Mouse (Mus musculus): ENCODE data around the gene BC017158. TPM values are rescaled to one million over a fixed set of nuclear protein-coding genes. Genes with fewer than 3 reads are reported as not detected.

The BC017158 gene
- polyA plus RNA-seq, 1 experiment from 2014 or later: 32.6 TPM

GRCm38 (mm10) chr7:128298481-128299342, 742 bp upstream of the BC017158 start:
- Histone ChIP-seq H3K4me2 (replicated peaks; ENCODE audit: low read depth) (peak overlapping the region; percentile 89), H3K27ac (ENCODE audit: low read depth, low read length) (peak overlapping the region; percentile 94), H3K27me3 (replicated peaks; ENCODE audit: control insufficient read depth, insufficient read depth, low read length) (no peaks in the 10 kb centered on the region), H3K4me3 (ENCODE audit: low read depth, low read length) (peak overlapping the region; percentile 75; the same call in 1 of the 2 replicates), H3K9me3 (ENCODE audit: control insufficient read depth) (no peaks in the 10 kb centered on the region), H3K9ac (ENCODE audit: low read depth, low read length) (0 out of 2 replicates have a peak overlapping the region, but pooled peaks have one; percentile 87), H3K36me3 (ENCODE audit: control insufficient read depth, insufficient read depth) (peaks cover 7% of the 10 kb centered on the region), H3K4me1 (replicated peaks; ENCODE audit: control insufficient read depth, insufficient read depth, low read length) (peaks cover 12% of the 10 kb centered on the region)
- 73% methylated on average over 8 of the region's 8 CpGs for WGBS
- 0 out of 2 replicates have a peak, but pooled peaks have one; percentile 32 for ATAC-seq
- TF ChIP-seq CTCF (IDR thresholded peaks at IDR 0.05; ENCODE audit: low read depth): no peak

GRCm38 (mm10) chr7:128297291-128297616, 716 bp downstream of the BC017158 start:
- TF ChIP-seq CTCF (IDR thresholded peaks at IDR 0.05; ENCODE audit: low read depth): no peak
- ATAC-seq: peak; percentile 44

GRCm38 (mm10) chr7:128296514-128296913, 1.5 kb downstream of the BC017158 start:
- H3K36me3 ChIP-seq (ENCODE audit: control insufficient read depth, insufficient read depth): peaks cover 10% of the 10 kb centered on the region
- peak overlapping the region; percentile 75 for H3K4me3 ChIP-seq (ENCODE audit: low read depth, low read length)
- peak overlapping the region; percentile 89 for H3K4me2 ChIP-seq (replicated peaks; ENCODE audit: low read depth)
- peaks cover 12% of the 10 kb centered on the region for H3K4me1 ChIP-seq (replicated peaks; ENCODE audit: control insufficient read depth, insufficient read depth, low read length)
- ATAC-seq: no peak
- H3K27ac ChIP-seq (ENCODE audit: low read depth, low read length): peak overlapping the region; percentile 94; the same call in 1 of the 2 replicates
- H3K27me3 ChIP-seq (replicated peaks; ENCODE audit: control insufficient read depth, insufficient read depth, low read length): no peaks in the 10 kb centered on the region
- no peaks in the 10 kb centered on the region for H3K9me3 ChIP-seq (ENCODE audit: control insufficient read depth)
- H3K9ac ChIP-seq (ENCODE audit: low read depth, low read length): no peak overlapping the region
- TF ChIP-seq CTCF (IDR thresholded peaks at IDR 0.05; ENCODE audit: low read depth): no peak
- WGBS: 58% methylated on average over 3 of the region's 3 CpGs

More at GRCm38 (mm10) chr7:128297291-128297616, 716 bp downstream of the BC017158 start:
- WGBS: 14% methylated on average over 10 of the region's 10 CpGs
- Histone ChIP-seq H3K9me3 (ENCODE audit: control insufficient read depth) (no peaks in the 10 kb centered on the region), H3K36me3 (ENCODE audit: control insufficient read depth, insufficient read depth) (peaks cover 10% of the 10 kb centered on the region), H3K4me2 (replicated peaks; ENCODE audit: low read depth) (peak overlapping the region; percentile 89), H3K4me3 (ENCODE audit: low read depth, low read length) (peak overlapping the region; percentile 75), H3K4me1 (replicated peaks; ENCODE audit: control insufficient read depth, insufficient read depth, low read length) (peaks cover 12% of the 10 kb centered on the region), H3K9ac (ENCODE audit: low read depth, low read length) (peak overlapping the region; percentile 87), H3K27ac (ENCODE audit: low read depth, low read length) (peak overlapping the region; percentile 94), H3K27me3 (replicated peaks; ENCODE audit: control insufficient read depth, insufficient read depth, low read length) (no peaks in the 10 kb centered on the region)

GRCm38 (mm10) chr7:128294785-128295184, 3.2 kb downstream of the BC017158 start:
- no peaks in the 10 kb centered on the region for H3K9me3 ChIP-seq (ENCODE audit: control insufficient read depth)
- no peak overlapping the region for H3K27ac ChIP-seq (ENCODE audit: low read depth, low read length)
- no peak overlapping the region for H3K9ac ChIP-seq (ENCODE audit: low read depth, low read length)
- no peak for ATAC-seq
- WGBS: 75% methylated on average over 10 of the region's 10 CpGs
- peaks cover 23% of the 10 kb centered on the region for H3K36me3 ChIP-seq (ENCODE audit: control insufficient read depth, insufficient read depth)
- no peak overlapping the region for H3K4me3 ChIP-seq (ENCODE audit: low read depth, low read length)
- H3K27me3 ChIP-seq (replicated peaks; ENCODE audit: control insufficient read depth, insufficient read depth, low read length): no peaks in the 10 kb centered on the region
- TF ChIP-seq CTCF (IDR thresholded peaks at IDR 0.05; ENCODE audit: low read depth): no peak
- H3K4me2 ChIP-seq (replicated peaks; ENCODE audit: low read depth): no peak overlapping the region
- peaks cover 12% of the 10 kb centered on the region for H3K4me1 ChIP-seq (replicated peaks; ENCODE audit: control insufficient read depth, insufficient read depth, low read length)

GRCm38 (mm10) chr7:128288923-128289544, 8.9 kb downstream of the BC017158 start:
- TF ChIP-seq CTCF (IDR thresholded peaks at IDR 0.05; ENCODE audit: low read depth): peak; percentile 69
- Histone ChIP-seq H3K27ac (ENCODE audit: low read depth, low read length) (peak overlapping the region; percentile 36), H3K27me3 (replicated peaks; ENCODE audit: control insufficient read depth, insufficient read depth, low read length) (no peaks in the 10 kb centered on the region), H3K9me3 (ENCODE audit: control insufficient read depth) (no peaks in the 10 kb centered on the region), H3K4me1 (replicated peaks; ENCODE audit: control insufficient read depth, insufficient read depth, low read length) (0 out of 2 replicates have a peak, but pooled peaks cover 6% of the 10 kb centered on the region), H3K9ac (ENCODE audit: low read depth, low read length) (0 out of 2 replicates have a peak overlapping the region, but pooled peaks have one; percentile 17), H3K4me2 (replicated peaks; ENCODE audit: low read depth) (peak overlapping the region; percentile 2; the same call in 1 of the 2 replicates), H3K4me3 (ENCODE audit: low read depth, low read length) (no peak overlapping the region), H3K36me3 (ENCODE audit: control insufficient read depth, insufficient read depth) (peaks cover 54% of the 10 kb centered on the region)
- ATAC-seq: peak; percentile 89
- WGBS: 20% methylated on average over 9 of the region's 9 CpGs

GRCm38 (mm10) chr7:128285060-128285459, 12.9 kb downstream of the BC017158 start:
- Histone ChIP-seq H3K4me1 (replicated peaks; ENCODE audit: control insufficient read depth, insufficient read depth, low read length) (0 out of 2 replicates have a peak, but pooled peaks cover 6% of the 10 kb centered on the region), H3K9ac (ENCODE audit: low read depth, low read length) (no peak overlapping the region), H3K27me3 (replicated peaks; ENCODE audit: control insufficient read depth, insufficient read depth, low read length) (no peaks in the 10 kb centered on the region), H3K4me3 (ENCODE audit: low read depth, low read length) (no peak overlapping the region), H3K9me3 (ENCODE audit: control insufficient read depth) (no peaks in the 10 kb centered on the region), H3K36me3 (ENCODE audit: control insufficient read depth, insufficient read depth) (peaks cover 46% of the 10 kb centered on the region), H3K4me2 (replicated peaks; ENCODE audit: low read depth) (no peak overlapping the region), H3K27ac (ENCODE audit: low read depth, low read length) (no peak overlapping the region)
- TF ChIP-seq CTCF (IDR thresholded peaks at IDR 0.05; ENCODE audit: low read depth): no peak
- 86% methylated on average over 8 of the region's 8 CpGs for WGBS
- no peak for ATAC-seq

Measured in intestine, postnatal 0 days (tissue).